Mouse (Mus musculus): ENCODE measurements at regions not wholly inside any gene's neighbourhood (a gene's known extent, or its start where the extent isn't known, plus 50 kb on each side); places are given as distances from the start of the nearest gene placed in this dataset.

GRCm38 (mm10) chr8:48912842-48913241 lies 69.1 kb upstream of the Tenm3 start:
- Histone ChIP-seq H3K27me3 (ENCODE audit: control insufficient read depth, insufficient read depth, low read length) (no peaks in the 10 kb centered on the region), H3K4me1 (ENCODE audit: control insufficient read depth, insufficient read depth, low read length) (no peaks in the 10 kb centered on the region), H3K4me3 (ENCODE audit: control insufficient read depth, low read depth, low read length) (no peak overlapping the region), H3K36me3 (ENCODE audit: control insufficient read depth, insufficient read depth, low read length) (no peaks in the 10 kb centered on the region), H3K27ac (ENCODE audit: control insufficient read depth, insufficient read depth, low read depth, low read length) (no peak overlapping the region)
- no peak for TF ChIP-seq CTCF (IDR thresholded peaks at IDR 0.05; ENCODE audit: control insufficient read depth, insufficient read depth, insufficient replicate concordance, low read depth, low read length)

- H3K36me3 ChIP-seq (ENCODE audit: control insufficient read depth, insufficient read depth, low read length) = no peaks in the 10 kb centered on the region
- no peaks in the 10 kb centered on the region for H3K4me1 ChIP-seq (ENCODE audit: control insufficient read depth, insufficient read depth, low read length)
- no peak overlapping the region for H3K27ac ChIP-seq (ENCODE audit: control insufficient read depth, insufficient read depth, low read depth, low read length)
- TF ChIP-seq POLR2A (IDR thresholded peaks at IDR 0.05; ENCODE audit: control insufficient read depth, low read depth, low read length) = no peak
- no peaks in the 10 kb centered on the region for H3K27me3 ChIP-seq (ENCODE audit: control insufficient read depth, insufficient read depth, low read length)
- H3K4me3 ChIP-seq (ENCODE audit: control insufficient read depth, low read depth, low read length) = no peak overlapping the region
Observed at GRCm38 (mm10) chr8:48901668-48902406, 58.1 kb upstream of the Tenm3 start.

- H3K4me1 ChIP-seq (ENCODE audit: control insufficient read depth, insufficient read depth, low read length) = no peaks in the 10 kb centered on the region
Observed at GRCm38 (mm10) chr8:48896687-48897086, 52.9 kb upstream of the Tenm3 start.

GRCm38 (mm10) chr8:48896251-48896650 lies 52.5 kb upstream of the Tenm3 start:
- Histone ChIP-seq H3K36me3 (ENCODE audit: control insufficient read depth, insufficient read depth, low read length) (no peaks in the 10 kb centered on the region), H3K4me3 (ENCODE audit: control insufficient read depth, low read depth, low read length) (no peak overlapping the region), H3K27ac (ENCODE audit: control insufficient read depth, insufficient read depth, low read depth, low read length) (no peak overlapping the region), H3K4me1 (ENCODE audit: control insufficient read depth, insufficient read depth, low read length) (no peaks in the 10 kb centered on the region), H3K27me3 (ENCODE audit: control insufficient read depth, insufficient read depth, low read length) (no peaks in the 10 kb centered on the region)
- TF ChIP-seq POLR2A (IDR thresholded peaks at IDR 0.05; ENCODE audit: control insufficient read depth, low read depth, low read length) (no peak), CTCF (IDR thresholded peaks at IDR 0.05; ENCODE audit: control insufficient read depth, insufficient read depth, insufficient replicate concordance, low read depth, low read length) (no peak)

More at GRCm38 (mm10) chr8:48896687-48897086, 52.9 kb upstream of the Tenm3 start:
- Histone ChIP-seq H3K27ac (ENCODE audit: control insufficient read depth, insufficient read depth, low read depth, low read length) (no peak overlapping the region), H3K4me3 (ENCODE audit: control insufficient read depth, low read depth, low read length) (no peak overlapping the region), H3K36me3 (ENCODE audit: control insufficient read depth, insufficient read depth, low read length) (no peaks in the 10 kb centered on the region), H3K27me3 (ENCODE audit: control insufficient read depth, insufficient read depth, low read length) (no peaks in the 10 kb centered on the region)
- TF ChIP-seq CTCF (IDR thresholded peaks at IDR 0.05; ENCODE audit: control insufficient read depth, insufficient read depth, insufficient replicate concordance, low read depth, low read length) = no peak
- TF ChIP-seq POLR2A (IDR thresholded peaks at IDR 0.05; ENCODE audit: control insufficient read depth, low read depth, low read length) = no peak

GRCm38 (mm10) chr8:48895586-48895985 lies 51.8 kb upstream of the Tenm3 start:
- H3K4me3 ChIP-seq (ENCODE audit: control insufficient read depth, low read depth, low read length) = no peak overlapping the region
- H3K4me1 ChIP-seq (ENCODE audit: control insufficient read depth, insufficient read depth, low read length) = no peaks in the 10 kb centered on the region
- TF ChIP-seq POLR2A (IDR thresholded peaks at IDR 0.05; ENCODE audit: control insufficient read depth, low read depth, low read length) = no peak
- no peak for TF ChIP-seq CTCF (IDR thresholded peaks at IDR 0.05; ENCODE audit: control insufficient read depth, insufficient read depth, insufficient replicate concordance, low read depth, low read length)
- H3K27me3 ChIP-seq (ENCODE audit: control insufficient read depth, insufficient read depth, low read length) = no peaks in the 10 kb centered on the region
- H3K27ac ChIP-seq (ENCODE audit: control insufficient read depth, insufficient read depth, low read depth, low read length) = no peak overlapping the region
- H3K36me3 ChIP-seq (ENCODE audit: control insufficient read depth, insufficient read depth, low read length) = no peaks in the 10 kb centered on the region
